In genomic region chr6:73377884-73378283, GRCm38 (mm10) we compare ENCODE assay signal across 19 mouse cellular contexts.
DNase-seq lines count a peak whose midpoint lies in the region; TF ChIP-seq lines count a peak whose summit lies in the region.
"Had no signal": no experiment of that assay in that cellular context is flagged by ENCODE, and none has a peak within 500 bp of the region (broad histone marks: within the 10 kb centered on the region; RNA-seq: fewer than 3 reads in every experiment).

No protein-coding gene starts in this region.

- H3K4me3 ChIP-seq in left cerebral cortex, adult 2 months: no peak overlapping the region
- H3K4me3 ChIP-seq: embryonic facial prominence, embryonic 13.5 days; forebrain, embryonic 12.5 days; heart, embryonic 15.5 days; hindbrain, embryonic 13.5 days had no signal

- H3K27ac ChIP-seq in left cerebral cortex, adult 2 months: no peak overlapping the region
- H3K27ac ChIP-seq: embryonic facial prominence, embryonic 13.5 days; forebrain, embryonic 12.5 days; heart, embryonic 15.5 days; hindbrain, embryonic 13.5 days had no signal

- TF ChIP-seq CTCF in left cerebral cortex, adult 2 months (IDR thresholded peaks at IDR 0.05): no peak

- peak; percentile 42 to 43 for DNase-seq in cerebellum, postnatal 10 days
- DNase-seq in cerebellum, adult 18-20 months: no peak
- DNase-seq in left cerebral cortex, postnatal 14 days (ENCODE audit: low spot score in 2 of 2): peak; percentile 53 to 66
- DNase-seq in left cerebral cortex, adult 2 months (ENCODE audit: extremely low spot score in 1 of 2, low spot score in 2 of 2): no peak
- peak; percentile 46 for DNase-seq in right cerebral cortex, adult 18-20 months
- DNase-seq in right cerebral cortex, postnatal 25 days: no peak
- no peak for DNase-seq in adrenal gland, adult 2 months
- DNase-seq: adrenal gland, postnatal 10 days; B cell, adult 2 months; cerebellum, adult 11 months; cerebellum, adult 9-10 months; cerebellum, postnatal 36 days; gastrocnemius, postnatal 36 days; heart, adult 18-20 months; heart, postnatal 14 days had no signal

- intact Hi-C loops in left cerebral cortex, postnatal 14 days (cut with DNase I): loop anchor here (10.0 kb wide), 1 partner anchor 107 kb away; no protein-coding TSS in a partner anchor
- intact Hi-C loops in left cerebral cortex, adult 2 months (cut with DNase I): no loop called here

Comparison
In these comparisons a context has a peak if more than half of its experiments do, and no peak if none do; other contexts are left out.
1. DNase-seq: peak in cerebellum, postnatal 10 days (2 of 2), left cerebral cortex, postnatal 14 days (2 of 2) and right cerebral cortex, adult 18-20 months (single experiment); none in cerebellum, adult 18-20 months (0 of 2), left cerebral cortex, adult 2 months (0 of 2), right cerebral cortex, postnatal 25 days (single experiment) and adrenal gland, adult 2 months (single experiment).